Mouse (Mus musculus): ENCODE measurements at regions not wholly inside any gene's neighbourhood (a gene's known extent, or its start where the extent isn't known, plus 50 kb on each side); places are given as distances from the start of the nearest gene placed in this dataset.

- no peak for DNase-seq
Measured at GRCm38 (mm10) chr8:50802938-50803337, 1959.2 kb upstream of the Tenm3 start.

DNA sequence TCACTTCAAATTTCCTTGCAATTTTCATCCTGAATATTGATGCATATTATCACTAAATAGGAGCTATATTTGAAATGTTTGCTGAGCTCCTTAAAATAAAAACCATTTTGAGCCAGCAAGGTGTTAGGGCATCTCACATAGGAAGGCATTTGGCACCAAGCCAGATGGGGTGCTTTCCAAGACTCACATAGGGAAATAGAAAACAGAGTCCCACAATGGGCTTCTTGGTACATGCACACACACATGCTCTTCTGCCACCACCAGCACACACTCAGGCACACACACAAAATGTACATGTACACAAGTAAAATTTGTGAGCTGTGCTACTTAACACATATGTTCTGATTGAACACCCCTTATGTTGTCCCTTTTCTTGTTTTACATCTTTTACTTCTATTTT lies 1943.7 kb upstream of the Tenm3 start:
- DNase-seq = no peak

GRCm38 (mm10) chr8:50770671-50771070 lies 1926.9 kb upstream of the Tenm3 start:
- DNase-seq = peak; percentile 1 to 2
